Mouse (Mus musculus) ES-Bruce4 (cell line): ENCODE data around the gene Csmd2.

Experiments
- CTCF ChIP-seq: IDR thresholded peaks from one replicate; pipeline ENCODE4 v1.8.1; 2011; ENCODE audit warnings: low read depth, low read length
- EP300 ChIP-seq: IDR thresholded peaks from 2 replicates; pipeline ENCODE4 v1.6.1; 2011; ENCODE audit warnings: low read depth, low read length; ENCODE audit not compliant: insufficient read depth
- POLR2A ChIP-seq: IDR thresholded peaks from one replicate; pipeline ENCODE4 v1.8.1; 2011; ENCODE audit warnings: low read length; ENCODE audit not compliant: insufficient read depth

- TF ChIP-seq POLR2A = no peak
- TF ChIP-seq CTCF = no peak
- TF ChIP-seq EP300 = no peak
Observed at GRCm38 (mm10) chr4:128178974-128179373, 191.3 kb downstream of the Csmd2 start.
